Mouse (Mus musculus) spleen, adult 12 weeks (tissue): ENCODE data around the gene Carmil1.

Experiments
- DNase-seq: peaks from one replicate; pipeline ENCODE4 v3.0.0; 2022; ENCODE audit warnings: low spot score

The Carmil1 gene

DNA sequence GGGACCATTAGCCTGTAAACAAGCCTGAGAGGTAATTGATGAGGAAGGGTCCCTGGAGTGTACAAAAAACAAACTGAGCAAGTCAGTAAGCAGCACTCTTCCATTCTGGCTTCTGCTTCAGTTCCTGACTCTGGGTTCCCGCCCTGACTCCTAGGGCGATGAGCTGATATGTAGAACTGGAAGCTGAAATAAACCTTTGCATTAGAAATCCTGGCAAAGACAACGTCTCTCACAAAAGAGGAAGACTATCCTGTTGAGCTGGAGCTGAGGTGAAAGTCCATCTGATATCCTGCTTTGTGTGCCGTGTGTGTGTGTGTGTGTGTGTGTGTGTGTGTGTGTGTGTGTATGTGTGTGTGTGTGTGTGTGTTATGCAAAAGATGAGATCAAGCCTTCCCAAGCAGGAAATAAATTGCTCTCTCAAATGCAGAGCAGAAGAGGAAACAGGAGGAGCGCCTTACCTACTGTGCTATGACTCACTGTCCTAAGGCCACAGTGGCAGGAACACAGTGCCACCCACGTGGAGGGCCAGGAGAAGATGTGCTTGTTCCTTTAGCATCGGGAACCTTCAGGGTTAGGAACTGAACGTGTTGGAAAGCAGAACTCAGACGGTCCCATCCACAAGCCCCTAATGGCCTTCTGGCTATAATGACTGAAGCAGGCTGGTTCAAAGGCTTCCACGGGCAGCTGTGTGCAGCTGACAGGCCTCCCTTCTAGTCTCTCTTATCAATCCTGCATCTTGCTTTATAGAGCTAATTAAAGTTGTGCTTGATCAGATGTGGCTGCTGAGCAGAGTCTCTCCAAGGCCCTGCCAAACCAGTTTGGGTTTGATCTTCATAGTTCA lies 19.6 kb downstream of the Carmil1 start:
- no peak for DNase-seq

DNA sequence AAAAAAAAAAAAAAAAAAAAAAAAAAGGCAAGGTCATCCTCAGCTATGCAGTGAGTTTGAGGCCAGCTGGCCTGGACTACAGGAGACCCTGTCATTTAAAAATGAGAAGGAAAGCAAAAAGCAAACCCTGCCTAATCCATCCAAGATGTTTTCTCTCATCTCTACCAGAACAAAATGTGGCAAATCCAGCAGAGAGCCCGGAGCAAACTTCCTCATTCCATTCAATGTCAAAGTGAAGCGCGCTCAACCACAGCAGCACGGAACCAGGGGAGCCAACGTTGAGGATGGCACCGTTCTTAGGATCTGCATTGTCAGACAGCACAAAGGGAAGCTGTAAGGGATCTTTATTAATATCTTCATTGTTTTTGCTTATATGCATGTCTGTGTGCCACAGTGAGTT lies 22.8 kb downstream of the Carmil1 start:
- DNase-seq = no peak

DNA sequence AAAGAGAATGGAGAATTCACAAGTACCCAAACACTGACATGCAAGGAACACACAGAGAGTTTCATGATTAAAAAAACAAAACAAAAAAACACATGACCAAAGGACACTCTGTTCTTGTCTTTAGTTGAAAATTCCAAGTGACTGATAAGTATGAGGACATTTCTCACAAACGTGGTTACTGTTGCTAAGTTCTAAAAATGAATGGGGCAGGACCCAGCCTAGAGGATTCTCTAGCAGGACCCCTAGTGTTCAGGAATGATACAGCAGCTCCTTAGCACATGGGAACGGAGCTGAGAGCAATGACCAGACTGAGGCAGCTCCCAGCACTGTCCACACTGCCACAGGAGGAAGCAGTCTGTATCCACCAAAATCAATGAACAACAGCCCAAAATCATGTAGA lies 26.6 kb downstream of the Carmil1 start:
- peak; percentile 4 for DNase-seq

DNA sequence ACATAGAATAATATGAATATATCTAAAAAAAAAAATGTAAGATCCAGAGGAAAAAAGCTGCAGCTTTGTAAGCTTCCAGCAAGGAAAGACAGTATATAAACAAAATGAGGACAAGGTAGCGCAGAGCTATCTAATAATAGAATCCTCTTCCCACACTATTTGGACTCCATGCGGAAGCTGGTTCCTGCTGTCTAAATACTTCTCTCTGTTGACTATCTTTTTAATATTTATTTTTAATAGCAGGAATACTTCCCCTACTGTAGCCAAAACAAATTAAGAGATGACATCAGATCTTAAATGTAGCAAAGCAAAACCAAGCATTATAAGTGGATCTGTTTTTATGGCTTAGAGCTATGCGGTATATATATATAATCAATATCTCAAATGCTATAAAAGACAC lies 27.0 kb downstream of the Carmil1 start:
- no peak for DNase-seq

DNA sequence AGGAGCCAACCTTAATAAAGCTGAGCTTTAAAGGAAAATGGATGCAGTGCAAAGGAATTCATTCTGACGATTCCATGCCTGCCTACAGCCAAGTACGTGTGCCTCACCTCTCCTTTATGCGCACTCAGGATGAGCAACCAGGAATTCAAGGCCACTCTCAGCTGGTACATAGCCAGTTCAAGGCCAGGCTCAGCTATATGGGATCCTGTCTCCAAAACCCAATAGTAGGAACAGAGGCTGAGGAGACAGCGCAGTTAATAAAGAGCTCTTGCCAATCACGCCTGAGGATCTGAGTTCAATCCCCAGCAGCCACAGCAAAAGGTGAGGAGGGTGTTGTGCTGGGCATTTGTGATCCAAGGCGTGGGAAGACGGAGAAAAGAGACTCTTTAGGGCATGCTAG lies 29.4 kb downstream of the Carmil1 start:
- no peak for DNase-seq

DNA sequence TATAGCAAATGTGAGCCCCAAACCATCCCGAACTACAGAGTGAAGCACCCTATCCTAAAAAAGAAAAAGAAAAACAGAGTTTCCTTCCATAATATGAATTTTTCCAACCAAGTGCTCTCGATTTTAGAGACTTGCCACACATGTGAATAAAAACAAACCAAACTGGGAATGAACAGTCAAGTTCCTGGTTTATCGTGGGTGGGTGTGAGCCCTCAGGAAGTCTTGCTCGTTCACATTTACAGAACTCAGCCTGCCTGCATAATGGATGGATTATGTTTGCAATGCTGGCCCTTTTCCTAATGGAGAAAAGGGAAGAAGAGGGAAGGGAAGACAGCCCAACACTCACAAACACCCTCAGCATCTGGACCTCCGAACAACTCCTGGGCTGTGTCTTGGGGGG lies 32.7 kb downstream of the Carmil1 start:
- DNase-seq = no peak

DNA sequence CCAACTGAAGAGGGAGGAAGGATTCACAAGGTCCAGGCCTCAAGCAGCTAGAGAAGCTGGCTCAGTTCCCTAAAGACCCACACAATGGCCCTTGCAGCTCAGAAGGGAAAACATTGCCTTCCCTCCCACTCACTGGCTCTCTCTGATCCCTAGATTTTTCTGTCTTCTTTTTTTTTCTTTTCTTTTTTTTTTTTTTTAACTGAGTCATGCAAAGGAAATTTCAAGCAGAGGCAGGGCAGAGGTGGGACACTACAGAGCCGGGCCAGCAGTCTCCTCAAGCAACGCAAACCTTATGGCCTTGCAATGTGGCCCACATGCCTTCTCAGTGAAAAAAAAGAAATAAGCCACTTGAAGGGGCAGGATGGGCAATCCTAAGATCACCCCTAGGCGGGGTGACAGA lies 33.2 kb downstream of the Carmil1 start:
- no peak for DNase-seq

DNA sequence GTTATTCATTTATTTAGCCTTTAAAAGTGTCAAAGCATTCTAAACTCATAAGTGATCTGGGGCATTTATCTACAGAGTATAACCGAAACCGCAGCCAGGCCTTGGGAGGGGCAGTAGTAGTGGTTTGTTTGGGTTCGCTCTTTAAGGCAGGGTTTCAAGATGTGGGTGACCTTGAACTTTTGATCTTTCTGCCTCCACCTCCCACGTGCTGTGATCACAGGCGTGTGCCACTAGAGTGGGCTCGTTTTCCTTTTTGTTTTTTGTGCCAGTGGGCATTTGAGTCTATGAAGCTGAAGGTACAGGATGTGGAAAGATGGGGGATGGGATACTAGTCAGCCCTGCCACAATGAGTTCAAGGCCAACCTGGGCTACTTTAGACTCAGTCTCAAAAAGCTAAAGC lies 34.3 kb downstream of the Carmil1 start:
- no peak for DNase-seq

DNA sequence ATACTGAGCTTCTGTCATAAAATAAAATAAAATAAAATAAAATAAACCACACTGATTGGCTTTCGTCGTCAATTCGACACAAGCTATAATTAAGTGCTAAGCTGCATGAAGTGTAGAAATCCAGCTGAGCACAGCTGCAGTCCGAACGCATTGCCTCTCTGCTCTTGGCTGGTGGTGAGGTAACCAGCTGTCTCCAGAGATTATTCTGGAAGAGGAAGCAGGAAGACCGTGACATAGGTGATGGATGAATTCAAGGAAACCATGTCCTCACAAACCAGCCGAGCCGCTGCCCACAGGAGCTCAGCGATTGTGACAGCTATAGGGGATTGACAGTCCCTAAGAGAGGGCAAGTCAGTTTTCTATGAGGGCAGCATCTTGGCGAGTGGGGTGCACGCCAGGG lies 36.0 kb downstream of the Carmil1 start:
- DNase-seq = no peak

DNA sequence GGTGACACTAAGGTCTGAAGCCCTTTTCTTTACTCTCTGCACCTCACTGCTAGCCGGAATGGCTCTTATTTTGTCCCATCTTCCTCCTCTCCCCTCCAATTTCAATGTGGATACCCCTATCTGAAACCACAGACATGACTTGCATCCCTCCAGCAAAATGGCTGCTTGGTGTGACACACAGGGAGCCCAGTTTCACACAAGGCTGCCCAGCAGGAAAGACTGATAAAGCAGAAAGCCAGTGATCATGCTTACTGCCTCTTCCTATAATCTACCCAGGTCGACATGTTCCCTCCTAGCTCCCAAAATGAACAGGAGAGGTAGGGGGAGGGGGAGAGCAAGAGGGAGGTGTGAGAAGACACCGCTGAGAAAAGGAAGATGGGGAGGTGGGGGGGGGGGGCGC lies 36.6 kb downstream of the Carmil1 start:
- no peak for DNase-seq

DNA sequence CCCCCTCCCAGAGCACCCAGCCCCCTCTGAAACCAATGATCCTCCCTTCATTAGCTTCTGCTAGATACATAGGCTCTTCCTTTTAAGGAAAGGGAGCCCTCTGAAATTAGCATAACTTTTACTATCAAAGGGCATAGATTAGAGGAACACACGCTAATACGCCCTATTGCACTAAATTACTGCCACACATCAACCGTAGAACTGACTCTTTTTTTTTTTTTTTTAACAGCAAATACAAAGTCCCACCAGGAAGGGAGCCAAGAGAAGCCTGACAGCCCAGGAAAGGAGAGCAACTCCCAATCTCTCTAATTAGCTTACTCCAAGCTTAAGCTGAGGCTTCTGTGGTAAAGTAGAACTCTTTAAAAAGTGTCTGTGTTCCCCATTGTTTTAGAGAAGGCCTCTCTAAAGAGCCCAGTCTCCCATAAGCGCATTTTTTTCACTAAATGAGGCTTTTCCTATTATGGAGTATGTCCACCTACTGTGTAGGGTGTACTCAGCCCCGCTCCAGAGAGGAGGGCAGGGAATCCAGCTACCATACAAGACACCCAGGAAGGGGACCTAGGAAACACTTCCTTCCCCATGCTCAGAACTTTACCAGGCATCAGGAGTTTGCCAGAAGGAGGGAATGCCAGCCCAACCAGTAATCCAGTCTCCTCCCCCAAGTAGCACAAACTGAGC lies 38.0 kb downstream of the Carmil1 start:
- no peak for DNase-seq

DNA sequence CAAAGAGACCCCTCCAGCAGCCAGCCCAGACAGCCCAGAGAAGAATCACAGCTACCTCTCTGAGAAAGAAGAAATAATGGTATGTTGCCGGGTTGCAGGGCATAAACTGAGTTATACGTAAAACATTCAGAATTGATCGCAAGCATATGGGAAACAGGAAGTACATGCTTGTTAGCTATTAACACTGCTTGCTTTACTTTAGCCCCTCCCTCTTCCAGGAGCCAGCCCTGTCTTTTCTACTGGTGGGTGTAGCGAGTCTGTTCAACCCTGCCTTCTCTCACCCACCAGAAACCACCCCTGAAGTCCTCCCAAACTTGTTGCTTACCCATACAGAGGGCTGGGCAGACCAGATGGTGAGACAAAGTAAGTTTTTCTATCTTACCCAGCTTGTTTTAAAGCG lies 39.4 kb downstream of the Carmil1 start:
- DNase-seq = no peak

DNA sequence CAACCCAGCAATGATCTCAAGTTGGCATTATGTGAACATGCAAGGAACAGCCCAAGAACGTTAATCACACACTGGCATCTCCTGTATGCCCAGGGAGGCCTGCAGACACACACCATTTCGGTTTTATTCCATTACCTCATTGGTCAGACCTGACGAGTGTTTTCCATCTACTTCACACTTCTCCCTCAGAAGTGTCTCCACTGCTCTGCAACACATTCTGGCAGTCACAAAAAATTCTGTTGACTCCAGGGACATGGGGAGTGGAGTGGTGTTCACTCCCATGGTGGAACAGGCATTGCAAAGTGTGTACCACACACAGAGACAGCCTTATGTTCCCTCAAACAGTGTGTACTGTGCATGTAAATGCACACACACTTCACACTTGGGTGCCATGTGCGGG lies 40.2 kb downstream of the Carmil1 start:
- no peak for DNase-seq

DNA sequence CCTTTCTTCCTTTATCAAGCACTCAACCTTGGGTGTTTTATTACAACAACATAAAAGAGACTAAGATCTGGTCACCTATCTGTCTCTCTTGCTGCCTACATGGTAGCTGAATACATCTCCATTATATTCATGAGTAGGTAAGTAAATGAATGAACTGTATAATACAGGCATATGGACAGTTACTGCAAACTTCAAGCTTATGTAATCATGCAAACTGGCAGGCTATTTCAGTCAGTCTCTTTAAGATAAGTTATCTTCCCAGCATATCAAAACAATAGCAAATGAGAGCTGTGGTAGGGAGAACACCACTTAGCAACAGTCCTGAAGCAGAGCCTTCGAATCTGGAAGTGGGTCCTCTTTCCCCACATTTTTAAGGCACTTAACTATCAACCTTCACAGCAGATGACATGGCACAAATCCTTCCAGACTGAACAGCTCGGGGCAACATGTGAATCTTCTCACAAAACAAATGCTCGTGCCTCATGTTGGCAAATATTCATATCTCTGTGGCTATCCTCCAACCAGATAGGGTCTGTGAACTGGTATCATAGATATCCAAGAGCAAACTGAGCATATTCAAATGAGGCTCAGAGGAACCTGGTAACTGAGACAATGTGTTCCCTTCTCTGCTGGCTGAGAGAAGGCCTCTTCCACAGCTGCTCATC lies 42.0 kb downstream of the Carmil1 start:
- DNase-seq = no peak

DNA sequence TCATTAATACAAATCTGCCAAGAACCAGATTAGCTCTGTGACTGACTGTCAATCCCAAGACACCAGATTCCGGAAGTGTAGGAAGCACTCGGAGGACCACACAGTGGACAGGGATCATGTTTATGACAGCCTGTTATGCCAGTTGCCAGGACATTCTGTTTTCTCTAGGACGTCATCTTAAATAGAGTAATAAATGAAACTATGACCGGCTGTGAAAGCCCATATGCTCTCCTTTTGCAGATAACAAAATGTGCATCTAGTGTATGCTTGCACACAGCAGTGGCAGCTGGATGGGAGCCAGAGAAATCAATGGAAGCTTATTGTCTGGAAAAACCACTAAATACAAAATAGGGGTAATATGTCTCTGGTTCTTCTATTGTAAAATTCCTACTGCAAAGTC lies 43.9 kb downstream of the Carmil1 start:
- no peak for DNase-seq

DNA sequence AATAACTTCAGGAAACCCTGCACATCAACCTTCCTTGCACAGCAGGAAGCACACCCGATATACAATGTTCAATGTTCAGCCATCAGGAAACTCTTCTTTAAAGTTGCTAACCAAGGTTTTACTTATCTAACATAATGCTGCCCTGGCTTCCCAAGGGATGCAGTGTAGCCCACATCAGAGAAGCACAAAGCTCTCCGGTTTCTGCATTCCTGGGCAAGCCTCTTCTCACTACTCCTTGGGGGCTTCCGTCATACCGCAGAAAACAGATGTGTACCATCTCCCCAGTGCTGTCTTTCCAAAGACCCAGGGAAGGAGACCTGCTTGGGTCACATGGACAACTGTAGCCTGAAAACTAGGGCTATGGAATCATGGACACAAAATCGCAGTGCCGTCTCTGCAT lies 47.8 kb downstream of the Carmil1 start:
- DNase-seq = no peak

DNA sequence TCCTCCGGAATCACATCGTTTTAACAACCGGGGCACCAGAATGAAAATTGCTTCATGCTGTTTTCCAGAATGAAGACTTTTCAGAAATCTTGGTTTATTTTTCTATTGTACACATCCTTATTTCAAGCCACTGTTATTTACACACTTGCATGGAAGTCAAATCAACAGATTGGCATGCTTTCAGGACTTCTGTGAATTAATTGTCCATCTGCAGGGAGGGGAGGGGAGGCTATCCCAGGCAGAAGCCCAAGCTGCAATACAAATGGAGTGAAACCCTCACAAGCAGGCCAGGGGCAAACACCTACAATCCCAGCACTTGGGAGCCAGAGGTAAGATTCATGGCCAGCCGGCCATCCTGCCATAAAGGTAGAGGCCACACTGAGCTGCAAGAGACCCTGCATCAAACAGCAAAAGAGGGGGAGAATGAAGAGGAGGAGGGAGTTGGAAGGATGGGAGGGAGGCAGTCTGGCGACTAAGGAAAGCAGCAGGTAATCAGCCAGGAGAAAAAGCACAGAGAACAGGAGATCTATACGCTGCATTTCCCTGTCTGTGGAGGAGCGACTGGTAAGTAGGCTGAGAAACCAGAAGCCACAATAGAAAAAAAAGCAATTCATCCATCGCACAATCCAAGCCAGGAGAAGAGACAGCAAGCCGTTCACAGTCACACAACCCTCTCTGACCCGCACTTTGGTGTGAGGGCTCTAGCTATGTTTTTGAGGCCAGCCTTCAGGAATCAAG lies 48.7 kb downstream of the Carmil1 start:
- DNase-seq = no peak

DNA sequence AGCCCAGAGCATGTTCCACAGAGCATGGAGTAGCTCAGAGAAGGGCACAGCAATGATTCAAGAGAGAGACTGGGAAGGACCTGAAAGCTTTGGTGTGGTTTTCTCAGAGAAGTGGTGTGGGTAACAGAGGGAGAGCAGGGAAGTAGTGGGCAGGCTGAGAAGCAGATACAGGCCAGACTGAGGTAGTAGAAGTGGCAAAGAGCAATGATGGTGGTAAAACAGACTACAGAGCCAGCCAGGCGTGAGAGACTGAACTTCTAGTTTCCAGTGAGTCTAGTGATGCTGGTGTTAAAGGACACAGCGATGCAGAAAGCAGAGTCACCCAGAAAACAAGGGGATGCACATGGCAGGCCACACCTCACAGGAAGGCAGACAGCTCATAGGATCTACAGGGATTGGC lies 49.4 kb downstream of the Carmil1 start:
- DNase-seq = peak; percentile 14

DNA sequence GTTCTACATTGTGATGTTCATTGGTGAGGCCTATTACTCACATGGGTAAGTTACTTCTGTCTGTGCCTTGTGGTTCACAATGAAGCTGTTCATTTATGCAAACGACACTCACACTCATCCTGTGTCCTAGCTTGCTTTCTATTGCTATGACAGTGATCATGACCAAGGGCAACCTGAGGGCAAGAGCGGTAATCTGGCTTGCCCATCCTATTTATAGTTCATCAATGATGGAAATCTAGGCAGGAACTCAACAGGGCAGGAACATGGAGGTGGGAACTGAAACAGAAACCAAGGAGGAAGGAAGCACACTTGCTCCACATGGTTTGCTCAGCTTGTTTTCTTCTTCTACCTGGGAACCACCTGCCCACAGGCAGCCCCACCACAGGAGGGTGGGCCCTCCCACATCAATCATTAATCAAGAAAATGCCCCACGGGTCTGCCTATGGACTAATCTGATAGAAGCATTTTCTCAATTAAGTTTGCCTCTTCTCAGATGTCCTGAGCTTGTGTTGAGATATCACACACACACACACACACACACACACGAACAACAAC lies 50.0 kb downstream of the Carmil1 start:
- peak; percentile 14 for DNase-seq

DNA sequence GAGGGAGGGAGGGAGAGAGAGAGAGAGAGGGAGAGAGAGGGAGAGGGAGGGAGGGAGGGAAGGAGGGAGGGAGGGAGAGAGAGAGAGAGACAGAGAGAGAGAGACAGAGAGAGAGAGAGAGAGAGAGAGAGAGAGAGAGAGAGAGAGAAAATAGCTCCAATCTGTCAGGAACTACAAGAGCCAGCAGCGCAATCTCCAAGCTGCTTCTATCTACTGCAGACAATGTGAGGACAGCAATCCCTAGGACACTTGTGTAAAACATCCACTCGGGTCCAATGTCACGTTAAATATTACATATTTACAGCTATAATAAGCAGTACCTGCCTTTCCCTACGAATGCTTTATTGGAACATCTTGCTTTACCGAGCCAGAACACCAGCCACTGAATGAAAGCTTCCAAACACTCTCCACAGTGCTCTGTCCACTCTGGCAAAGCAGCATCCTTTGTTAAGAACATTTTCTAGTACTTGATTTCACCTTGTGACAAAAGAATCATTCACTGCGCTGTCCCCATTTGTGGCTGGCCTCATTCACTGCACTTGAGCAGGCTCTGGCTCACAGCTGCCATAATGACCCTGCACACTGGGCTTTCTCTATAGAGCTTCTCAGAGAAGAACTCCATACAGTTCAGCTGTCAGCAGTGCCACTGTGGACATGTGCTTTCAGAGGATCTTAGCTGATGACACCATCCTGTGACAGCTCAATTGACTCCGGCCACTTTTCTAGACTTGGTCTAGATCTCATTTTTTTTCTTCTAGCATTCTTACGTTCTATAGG lies 57.0 kb downstream of the Carmil1 start:
- no peak for DNase-seq

DNA sequence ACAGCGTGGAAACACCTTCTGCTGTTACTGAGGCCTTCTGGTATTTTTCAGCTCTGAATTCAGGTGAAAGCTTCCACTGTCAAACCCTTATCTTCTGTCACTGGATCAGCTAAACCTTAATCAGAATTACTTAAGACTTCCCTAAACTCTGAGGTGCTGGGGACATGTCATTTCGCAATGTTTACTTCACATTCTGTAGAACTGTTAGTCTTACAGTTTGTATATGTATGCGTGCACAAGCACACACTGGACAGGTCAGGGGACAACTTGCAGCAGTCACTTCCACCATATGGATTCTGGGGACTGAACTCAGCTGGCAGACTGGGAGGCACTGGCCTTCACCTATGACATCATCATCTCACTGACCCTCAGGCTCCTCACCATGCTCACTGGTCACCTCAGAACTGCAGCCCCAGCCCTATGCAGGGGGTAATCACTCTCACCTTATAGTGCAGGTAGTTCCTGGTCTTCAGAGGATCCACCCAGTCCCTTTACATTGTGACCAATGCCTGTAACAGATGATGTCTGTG lies 60.1 kb downstream of the Carmil1 start:
- DNase-seq = no peak
